Mouse (Mus musculus): ENCODE data around the gene Elavl3. TPM values are rescaled to one million over a fixed set of nuclear protein-coding genes. Genes with fewer than 3 reads are reported as not detected.

Elavl3 gene
- 0.05 and 0.12 TPM in 2 replicates for polyA plus RNA-seq (2015; fragmentation: Nextera tagmentation; extraction: Ambion mirVana)

DNA sequence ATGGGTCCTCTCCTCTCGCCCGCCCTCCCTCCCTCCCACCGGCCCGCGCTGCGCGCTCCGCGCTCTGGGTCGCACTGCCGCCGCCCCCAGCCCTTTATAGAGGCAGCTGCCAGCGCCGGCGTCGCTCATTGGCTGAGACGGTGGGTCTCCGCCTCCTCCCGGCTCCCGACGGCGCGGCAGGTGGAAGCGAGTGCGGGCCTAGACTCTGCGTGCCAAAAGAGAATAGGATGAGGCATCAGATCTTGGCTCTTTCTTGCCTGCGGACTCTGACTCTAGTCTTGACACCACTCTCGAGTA is at the start of gene Elavl3:
Elavl3 (minus strand) TSS at position 66 of the 297 bp plus-strand sequence.
- Histone ChIP-seq H3K36me3 (ENCODE audit: insufficient read depth, low read length) (no peaks in the 10 kb centered on the region), H3K27me3 (ENCODE audit: insufficient read depth, low read length) (peaks cover 38% of the 10 kb centered on the region), H3K4me1 (replicated peaks; ENCODE audit: insufficient read depth, low read length) (peaks cover 16% of the 10 kb centered on the region), H3K9ac (ENCODE audit: low read depth, low read length) (no peak within 1 kb of the TSS), H3K27ac (no peak within 1 kb of the TSS), H3K9me3 (replicated peaks; ENCODE audit: low read length) (no peaks in the 10 kb centered on the region), H3K4me3 (replicated peaks; ENCODE audit: low read depth, low read length) (peak within 1 kb of the TSS; percentile 21), H3K4me2 (ENCODE audit: low read length) (peak within 1 kb of the TSS; percentile 62)
- ATAC-seq (replicated peaks; ENCODE audit: low FRiP score, low read depth) = no peak
- TF ChIP-seq CTCF (IDR thresholded peaks at IDR 0.05; ENCODE audit: low read depth) = no peak
- no peak for DNase-seq (ENCODE audit: low spot score)
- 3% methylated on average over 22 of the region's 28 CpGs for WGBS

DNA sequence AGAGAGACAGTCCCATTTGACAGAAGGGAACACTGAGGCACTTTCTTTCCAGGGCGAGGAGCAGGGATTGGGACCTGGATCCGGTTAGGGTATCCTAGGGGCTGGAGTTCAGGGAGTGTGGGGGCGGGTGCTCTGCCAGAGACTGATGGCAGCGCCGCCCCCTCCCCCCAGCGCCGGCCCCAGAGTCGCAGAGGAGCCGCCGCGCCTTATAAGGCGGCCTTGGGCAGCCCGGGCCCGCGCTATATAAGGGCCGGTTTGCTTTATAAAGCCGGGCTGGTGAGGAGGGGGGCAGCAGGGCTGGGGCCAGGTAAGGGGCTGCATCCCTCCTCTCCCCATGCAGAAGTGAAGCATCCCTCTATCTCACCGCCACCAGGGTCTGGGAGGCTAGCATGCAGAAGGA is 48.1 kb upstream of the Elavl3 start:
- Histone ChIP-seq H3K9ac (ENCODE audit: low read depth, low read length) (no peak overlapping the region), H3K9me3 (replicated peaks; ENCODE audit: low read length) (no peaks in the 10 kb centered on the region), H3K4me3 (replicated peaks; ENCODE audit: low read depth, low read length) (peak overlapping the region; percentile 0; the same call in 1 of the 2 replicates), H3K36me3 (ENCODE audit: insufficient read depth, low read length) (no peaks in the 10 kb centered on the region), H3K4me1 (replicated peaks; ENCODE audit: insufficient read depth, low read length) (0 out of 2 replicates have a peak, but pooled peaks cover 4% of the 10 kb centered on the region), H3K4me2 (ENCODE audit: low read length) (peak overlapping the region; percentile 21; the same call in 1 of the 2 replicates), H3K27ac (no peak overlapping the region), H3K27me3 (ENCODE audit: insufficient read depth, low read length) (peaks cover 17% of the 10 kb centered on the region)
- TF ChIP-seq CTCF (IDR thresholded peaks at IDR 0.05; ENCODE audit: low read depth) = no peak
- DNase-seq (ENCODE audit: low spot score) = no peak
- 3% methylated on average over 18 of the region's 18 CpGs for WGBS
- ATAC-seq (replicated peaks; ENCODE audit: low FRiP score, low read depth) = no peak

- WGBS = 10% methylated on average over 14 of the region's 14 CpGs
- Histone ChIP-seq H3K27ac (no peak within 1 kb of the TSS), H3K4me2 (ENCODE audit: low read length) (peak within 1 kb of the TSS; percentile 21; the same call in 1 of the 2 replicates), H3K36me3 (ENCODE audit: insufficient read depth, low read length) (no peaks in the 10 kb centered on the region), H3K27me3 (ENCODE audit: insufficient read depth, low read length) (peaks cover 17% of the 10 kb centered on the region), H3K4me1 (replicated peaks; ENCODE audit: insufficient read depth, low read length) (0 out of 2 replicates have a peak, but pooled peaks cover 4% of the 10 kb centered on the region), H3K4me3 (replicated peaks; ENCODE audit: low read depth, low read length) (peak within 1 kb of the TSS; percentile 0; the same call in 1 of the 2 replicates), H3K9ac (ENCODE audit: low read depth, low read length) (no peak within 1 kb of the TSS), H3K9me3 (replicated peaks; ENCODE audit: low read length) (no peaks in the 10 kb centered on the region)
- ATAC-seq (replicated peaks; ENCODE audit: low FRiP score, low read depth) = no peak
- DNase-seq (ENCODE audit: low spot score) = peak; percentile 21
- TF ChIP-seq CTCF (IDR thresholded peaks at IDR 0.05; ENCODE audit: low read depth) = no peak
Observed at GRCm38 (mm10) chr9:22098993-22099696, 47.3 kb upstream of the Elavl3 start, which contains the start of gene Cnn1. Gene Cnn1 (plus strand): TSS chr9:22099216.

DNA sequence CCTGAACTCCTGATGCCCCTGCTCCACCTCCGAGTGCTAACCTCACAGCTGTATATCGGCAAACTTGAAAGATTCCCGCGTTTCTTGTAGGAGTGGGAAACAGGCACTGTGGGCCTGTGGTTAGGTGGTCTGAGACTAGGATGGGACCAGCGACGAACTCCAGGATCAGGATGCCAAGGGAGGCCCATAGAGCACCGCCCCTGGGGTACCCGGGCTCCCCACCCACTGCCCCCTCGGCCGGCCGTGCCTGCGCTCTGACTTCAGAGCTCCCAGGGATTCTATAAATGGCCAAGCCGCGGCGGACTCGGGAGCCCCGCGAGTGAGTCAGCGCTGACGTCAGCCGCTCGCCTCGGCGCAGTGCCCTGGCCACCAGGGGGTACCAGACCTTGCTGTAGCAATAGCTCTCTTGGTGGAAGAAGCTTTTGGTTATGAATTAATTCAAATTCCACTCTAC is 44.1 kb upstream of the Elavl3 start:
- Histone ChIP-seq H3K4me1 (replicated peaks; ENCODE audit: insufficient read depth, low read length) (0 out of 2 replicates have a peak, but pooled peaks cover 4% of the 10 kb centered on the region), H3K36me3 (ENCODE audit: insufficient read depth, low read length) (no peaks in the 10 kb centered on the region), H3K27me3 (ENCODE audit: insufficient read depth, low read length) (peaks cover 17% of the 10 kb centered on the region), H3K4me3 (replicated peaks; ENCODE audit: low read depth, low read length) (peak overlapping the region; percentile 27), H3K27ac (no peak overlapping the region), H3K9ac (ENCODE audit: low read depth, low read length) (peak overlapping the region; percentile 51), H3K9me3 (replicated peaks; ENCODE audit: low read length) (no peaks in the 10 kb centered on the region), H3K4me2 (ENCODE audit: low read length) (peak overlapping the region; percentile 73)
- WGBS = 1% methylated on average over 24 of the region's 24 CpGs
- peak; percentile 81 for TF ChIP-seq CTCF (IDR thresholded peaks at IDR 0.05; ENCODE audit: low read depth)
- ATAC-seq (replicated peaks; ENCODE audit: low FRiP score, low read depth) (peak; percentile 78), DNase-seq (ENCODE audit: low spot score) (peak; percentile 70)

DNA sequence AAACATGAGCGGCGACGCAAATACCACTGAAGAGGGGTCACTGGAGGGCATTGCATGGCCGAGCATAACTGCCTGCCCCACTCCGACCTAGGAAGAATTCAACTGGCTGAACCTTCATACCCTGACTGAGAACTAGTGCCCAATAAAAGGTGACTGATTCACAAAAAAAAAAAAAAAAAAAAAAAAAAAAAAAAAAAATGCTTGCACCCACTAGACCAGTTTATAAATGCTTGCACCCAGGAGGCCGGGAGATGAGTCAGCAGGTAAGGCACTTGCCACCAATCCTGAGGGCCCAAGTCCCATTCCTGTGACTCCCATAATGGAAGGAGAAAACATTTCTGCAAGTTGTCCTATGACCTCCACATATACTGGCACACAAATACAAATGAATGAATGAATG is 40.9 kb upstream of the Elavl3 start:
- H3K4me2 ChIP-seq (ENCODE audit: low read length) = no peak overlapping the region
- ATAC-seq (replicated peaks; ENCODE audit: low FRiP score, low read depth) = no peak
- no peak for DNase-seq (ENCODE audit: low spot score)
- H3K9ac ChIP-seq (ENCODE audit: low read depth, low read length) = no peak overlapping the region
- H3K4me3 ChIP-seq (replicated peaks; ENCODE audit: low read depth, low read length) = no peak overlapping the region
- 0 out of 2 replicates have a peak, but pooled peaks cover 4% of the 10 kb centered on the region for H3K4me1 ChIP-seq (replicated peaks; ENCODE audit: insufficient read depth, low read length)
- no peaks in the 10 kb centered on the region for H3K9me3 ChIP-seq (replicated peaks; ENCODE audit: low read length)
- no peaks in the 10 kb centered on the region for H3K36me3 ChIP-seq (ENCODE audit: insufficient read depth, low read length)
- H3K27me3 ChIP-seq (ENCODE audit: insufficient read depth, low read length) = peaks cover 2% of the 10 kb centered on the region; the same call in 1 of the 2 replicates
- H3K27ac ChIP-seq = no peak overlapping the region
- WGBS = 77% methylated on average over 6 of the region's 6 CpGs
- no peak for TF ChIP-seq CTCF (IDR thresholded peaks at IDR 0.05; ENCODE audit: low read depth)

DNA sequence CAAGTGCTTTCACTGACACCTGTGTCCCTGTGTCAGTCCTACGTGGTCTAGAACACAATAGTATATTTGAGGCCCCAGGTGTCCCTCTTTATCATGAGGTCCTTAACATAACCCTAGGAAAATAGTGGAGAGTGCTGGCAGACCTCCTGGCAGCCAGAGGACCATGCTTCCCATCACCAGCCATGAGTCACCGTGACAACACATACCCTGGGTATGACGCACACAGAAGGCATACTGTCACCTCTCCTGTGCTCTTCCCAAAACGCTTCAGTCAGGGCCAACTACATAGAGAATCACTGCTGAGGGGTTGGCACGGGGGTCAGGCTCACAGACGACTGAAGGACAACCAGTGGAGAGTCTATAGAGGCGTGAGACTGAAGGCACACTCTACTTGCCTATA is 38.2 kb upstream of the Elavl3 start:
- H3K36me3 ChIP-seq (ENCODE audit: insufficient read depth, low read length) = no peaks in the 10 kb centered on the region
- H3K9ac ChIP-seq (ENCODE audit: low read depth, low read length) = no peak overlapping the region
- no peaks in the 10 kb centered on the region for H3K27me3 ChIP-seq (ENCODE audit: insufficient read depth, low read length)
- no peaks in the 10 kb centered on the region for H3K4me1 ChIP-seq (replicated peaks; ENCODE audit: insufficient read depth, low read length)
- TF ChIP-seq CTCF (IDR thresholded peaks at IDR 0.05; ENCODE audit: low read depth) = no peak
- no peak overlapping the region for H3K4me2 ChIP-seq (ENCODE audit: low read length)
- no peak overlapping the region for H3K27ac ChIP-seq
- WGBS = 85% methylated on average over 7 of the region's 7 CpGs
- DNase-seq (ENCODE audit: low spot score) (no peak), ATAC-seq (replicated peaks; ENCODE audit: low FRiP score, low read depth) (no peak)
- no peak overlapping the region for H3K4me3 ChIP-seq (replicated peaks; ENCODE audit: low read depth, low read length)
- H3K9me3 ChIP-seq (replicated peaks; ENCODE audit: low read length) = no peaks in the 10 kb centered on the region
